Comparison of ENCODE assay signal across 8 mouse cellular contexts in the genomic region with DNA sequence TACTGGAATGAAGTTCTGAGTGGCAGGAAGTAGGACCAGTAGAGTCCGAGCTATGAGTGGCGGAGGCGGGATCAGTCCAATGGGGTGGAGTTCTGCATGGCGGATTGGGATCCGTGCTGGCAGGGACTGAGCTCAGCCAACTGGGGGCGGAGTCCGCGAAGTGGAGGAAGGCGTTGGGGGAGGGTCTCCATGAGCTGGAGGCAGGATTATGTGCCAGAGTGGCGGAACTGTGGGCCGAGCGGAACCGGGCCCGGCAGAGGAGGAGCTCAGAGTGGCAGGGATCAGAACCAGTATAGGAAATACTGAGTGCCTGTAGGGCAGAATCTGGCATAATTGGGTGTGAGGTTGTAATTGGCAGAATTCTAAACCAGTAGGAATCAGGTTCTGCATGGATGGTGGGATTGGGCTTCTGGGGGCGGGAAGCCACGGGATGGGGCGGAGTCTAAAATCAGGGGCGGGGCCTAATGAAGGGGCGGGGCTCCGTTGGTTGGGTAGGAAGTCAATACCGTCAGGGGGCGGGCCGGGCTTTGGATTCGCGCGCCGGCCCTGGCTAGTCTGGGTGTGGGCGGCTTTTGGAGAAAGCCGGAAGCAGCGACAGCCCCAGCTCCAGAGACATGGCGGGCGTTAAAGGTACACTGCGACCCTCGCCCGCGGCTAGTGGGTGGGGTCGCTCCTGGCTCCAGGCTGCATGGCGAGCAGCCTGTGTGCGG. TPM values are rescaled to one million over a fixed set of nuclear protein-coding genes. Genes with fewer than 3 reads are reported as not detected.
DNase-seq lines count a peak whose midpoint lies in the region; ATAC-seq lines count a peak whose summit lies in the region.

A gene (plus strand): TSS at position 523 of the 710 bp plus-strand sequence.

- H3K36me3 ChIP-seq in hindbrain, embryonic 12.5 days = no peaks in the 10 kb centered on the region

- H3K27ac ChIP-seq in hindbrain, embryonic 12.5 days = peak within 1 kb of the TSS; percentile 95

- H3K4me2 ChIP-seq in hindbrain, embryonic 12.5 days (replicated peaks) = peak within 1 kb of the TSS; percentile 64

- no peaks in the 10 kb centered on the region for H3K9me3 ChIP-seq in hindbrain, embryonic 12.5 days (replicated peaks)

- WGBS in hindbrain, embryonic 12.5 days = under 1% methylated on average over 39 of the region's 39 CpGs

- peak within 1 kb of the TSS; percentile 81 for H3K4me3 ChIP-seq in hindbrain, embryonic 12.5 days

- ATAC-seq in hindbrain, embryonic 12.5 days (ENCODE audit: low FRiP score) = peak; percentile 99

- peaks cover 16% of the 10 kb centered on the region for H3K4me1 ChIP-seq in hindbrain, embryonic 12.5 days

- no peaks in the 10 kb centered on the region for H3K27me3 ChIP-seq in hindbrain, embryonic 12.5 days

- peak; percentile 100 for DNase-seq in NIH3T3 (ENCODE audit: low read depth)
- peak; percentile 99 for DNase-seq in cerebellum, postnatal 10 days
- DNase-seq in frontal cortex, postnatal 10 days (ENCODE audit: low spot score in 2 of 2) = peak; percentile 100
- peak; percentile 100 for DNase-seq in layer of hippocampus, postnatal 14 days (ENCODE audit: low spot score in 2 of 2)
- DNase-seq in lung, postnatal 14 days = peak; percentile 99
- peak; percentile 98 for DNase-seq in retina, adult 2 months (ENCODE audit: low read depth, low spot score)
- DNase-seq in thymus, postnatal 36 days = peak; percentile 87 to 88

- H3K9ac ChIP-seq in hindbrain, embryonic 12.5 days = peak within 1 kb of the TSS; percentile 88

RNA-seq across cellular contexts. Expression of the gene that starts here (rescaled TPM):
- polyA plus RNA-seq in hindbrain, embryonic 12.5 days (2016; fragmentation: Nextera tagmentation; extraction: Ambion mirVana) = 80.5 and 81.8 TPM in 2 replicates
- 10 to 100 TPM; 28.1 to 33.2 TPM for total RNA-seq in layer of hippocampus, postnatal 14 days (2021)

Comparison
In these comparisons a context has a peak if more than half of its experiments do, and no peak if none do; other contexts are left out.
1. Peak in every context shown above with its lines: DNase-seq, ATAC-seq, H3K4me3 ChIP-seq and H3K27ac ChIP-seq.